Mouse (Mus musculus): ENCODE measurements around the gene Nrip1. TPM values are rescaled to one million over a fixed set of nuclear protein-coding genes. Genes with fewer than 3 reads are reported as not detected.
"Not testable (repeated sequence)": the region's sequence is repeated elsewhere in the genome, so short reads cannot be mapped to it uniquely, and the experiment has no call there.

Nrip1 gene
- 10 to 100 TPM; 26.8 to 27.4 TPM for total RNA-seq (2021)

GRCm38 (mm10) chr16:76373671-76374091 lies at the start of gene Nrip1:
Nrip1 (minus strand) TSS chr16:76373827.
- peak; percentile 76 to 79 for DNase-seq
- intact Hi-C loops (cut with DNase I), result loop anchor here (2.0 to 10.0 kb wide), 8 partner anchors 51 to 699 kb away; partner anchors contain the start of gene Hspa13

GRCm38 (mm10) chr16:76422531-76422930 lies 48.9 kb upstream of the Nrip1 start:
- no peak for DNase-seq
- intact Hi-C loops (cut with DNase I), result no loop called here

- DNase-seq, result no peak
- intact Hi-C loops (cut with DNase I), result no loop called here
These were observed 46.2 kb upstream of the Nrip1 start for GRCm38 (mm10) chr16:76419849-76420248.

- no peak for DNase-seq
- intact Hi-C loops (cut with DNase I), result no loop called here
These were observed 42.9 kb upstream of the Nrip1 start for GRCm38 (mm10) chr16:76416477-76416876.

GRCm38 (mm10) chr16:76416060-76416438 lies 42.4 kb upstream of the Nrip1 start:
- intact Hi-C loops (cut with DNase I), result no loop called here
- DNase-seq, result no peak

GRCm38 (mm10) chr16:76415407-76416059 lies 41.9 kb upstream of the Nrip1 start:
- intact Hi-C loops (cut with DNase I), result no loop called here
- no peak for DNase-seq

GRCm38 (mm10) chr16:76414528-76414927 lies 40.9 kb upstream of the Nrip1 start:
- intact Hi-C loops (cut with DNase I), result no loop called here

GRCm38 (mm10) chr16:76413581-76413980 lies 40.0 kb upstream of the Nrip1 start:
- DNase-seq, result no peak
- intact Hi-C loops (cut with DNase I), result no loop called here

More at GRCm38 (mm10) chr16:76414528-76414927, 40.9 kb upstream of the Nrip1 start:
- DNase-seq, result peak in 1 of 2 experiments; percentile 21

- no peak for DNase-seq
- intact Hi-C loops (cut with DNase I), result no loop called here
These were observed 35.7 kb upstream of the Nrip1 start for GRCm38 (mm10) chr16:76409355-76409722.

GRCm38 (mm10) chr16:76408696-76409354 lies 35.2 kb upstream of the Nrip1 start:
- intact Hi-C loops (cut with DNase I), result no loop called here
- no peak for DNase-seq

- DNase-seq, result no peak
- intact Hi-C loops (cut with DNase I), result no loop called here
These were observed 34.6 kb upstream of the Nrip1 start for GRCm38 (mm10) chr16:76408241-76408640.

GRCm38 (mm10) chr16:76407321-76407920 lies 33.8 kb upstream of the Nrip1 start:
- DNase-seq, result peak in 1 of 2 experiments; percentile 7
- intact Hi-C loops (cut with DNase I), result no loop called here

GRCm38 (mm10) chr16:76406897-76407296 lies 33.3 kb upstream of the Nrip1 start:
- peak; percentile 10 to 18 for DNase-seq
- intact Hi-C loops (cut with DNase I), result no loop called here

- intact Hi-C loops (cut with DNase I), result no loop called here
- peak; percentile 36 to 40 for DNase-seq
These were observed 32.7 kb upstream of the Nrip1 start for GRCm38 (mm10) chr16:76406319-76406718.

- intact Hi-C loops (cut with DNase I); DNase-seq: not testable (repeated sequence)
These were observed 29.7 kb upstream of the Nrip1 start for GRCm38 (mm10) chr16:76403305-76403704.

GRCm38 (mm10) chr16:76396512-76396911 lies 22.9 kb upstream of the Nrip1 start:
- intact Hi-C loops (cut with DNase I), result no loop called here
- no peak for DNase-seq

- no peak for DNase-seq
- intact Hi-C loops (cut with DNase I), result no loop called here
These were observed 19.6 kb upstream of the Nrip1 start for GRCm38 (mm10) chr16:76393267-76393666.

- no peak for DNase-seq
- intact Hi-C loops (cut with DNase I), result no loop called here
These were observed 12.9 kb upstream of the Nrip1 start for GRCm38 (mm10) chr16:76386496-76386895.

- intact Hi-C loops (cut with DNase I), result no loop called here
- DNase-seq, result no peak
These were observed 12.4 kb upstream of the Nrip1 start for GRCm38 (mm10) chr16:76386071-76386470.

- intact Hi-C loops (cut with DNase I), result loop anchor here (10.0 kb wide), 2 partner anchors 388 to 702 kb away; no protein-coding TSS in a partner anchor
- DNase-seq, result no peak
These were observed 3.6 kb upstream of the Nrip1 start for GRCm38 (mm10) chr16:76377211-76377610.

- intact Hi-C loops (cut with DNase I), result loop anchor here (10.0 kb wide), 2 partner anchors 388 to 702 kb away; no protein-coding TSS in a partner anchor
- DNase-seq, result no peak
These were observed 3.0 kb upstream of the Nrip1 start for GRCm38 (mm10) chr16:76376661-76377060.
